In the genomic region with DNA sequence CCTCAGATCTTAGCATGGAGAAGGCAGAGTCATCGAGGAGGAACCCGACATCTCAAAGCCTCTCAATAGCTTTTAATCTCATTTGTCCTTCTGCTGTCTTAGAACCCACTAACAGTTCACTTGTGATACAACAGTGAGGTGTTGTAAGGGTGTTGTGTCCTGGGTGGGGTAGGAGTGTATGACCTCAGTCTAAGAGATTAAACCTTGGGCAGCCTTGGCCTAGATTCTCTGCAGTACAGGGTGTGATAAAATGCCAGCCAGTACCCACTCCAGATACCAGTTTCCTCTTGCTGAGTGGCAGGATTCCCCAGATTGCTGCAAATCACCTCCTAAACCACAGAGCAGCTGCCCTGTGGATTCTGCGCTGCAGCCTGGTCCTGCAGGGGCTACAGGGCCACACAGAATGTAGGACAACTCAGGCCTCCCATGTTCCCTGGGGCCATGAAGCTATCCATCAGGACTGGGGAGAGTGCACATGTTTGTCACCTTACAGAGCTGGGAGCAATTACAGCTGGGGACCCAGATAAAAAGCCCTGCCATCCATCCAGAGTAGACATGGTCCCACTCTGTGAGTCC, we compare ENCODE assay signal across 19 mouse cellular contexts.
DNase-seq lines count a peak whose midpoint lies in the region; TF ChIP-seq lines count a peak whose summit lies in the region.
"Had no signal": no experiment of that assay in that cellular context is flagged by ENCODE, and none has a peak within 500 bp of the region (broad histone marks: within the 10 kb centered on the region; RNA-seq: fewer than 3 reads in every experiment).

No protein-coding gene starts in this region.

- peak; percentile 43 for DNase-seq in adrenal gland, adult 2 months
- no peak for DNase-seq in adrenal gland, postnatal 25 days
- peak; percentile 37 for DNase-seq in lung, postnatal 25 days (ENCODE audit: low spot score)
- DNase-seq in lung, postnatal 10 days, result no peak
- DNase-seq in adrenal gland, adult 8-10 months, result peak; percentile 18
- peak; percentile 17 to 32 for DNase-seq in adrenal gland, postnatal 36 days
- DNase-seq in gastrocnemius, adult 2 months, result no peak
- DNase-seq: cerebellum, adult 11 months; cerebellum, adult 8-10 months; cerebellum, postnatal 14 days; embryo, embryonic 11 days; gastrocnemius, postnatal 36 days; heart, adult 18-20 months; heart, postnatal 36 days had no signal

- H3K4me3 ChIP-seq in gastrocnemius, adult 2 months, result no peak overlapping the region
- H3K4me3 ChIP-seq: embryonic facial prominence, embryonic 15.5 days; erythroblast, embryonic 14.5 days; forebrain, embryonic 10.5 days; heart, embryonic 15.5 days; hindbrain, embryonic 15.5 days had no signal

- intact Hi-C loops in gastrocnemius, adult 2 months (cut with DNase I), result no loop called here

- no peak overlapping the region for H3K27ac ChIP-seq in gastrocnemius, adult 2 months
- H3K27ac ChIP-seq: embryonic facial prominence, embryonic 15.5 days; forebrain, embryonic 10.5 days; heart, embryonic 15.5 days; hindbrain, embryonic 15.5 days had no signal

- no peak for TF ChIP-seq CTCF in gastrocnemius, adult 2 months (IDR thresholded peaks at IDR 0.05)

Comparison
In these comparisons a context has a peak if more than half of its experiments do, and no peak if none do; other contexts are left out.
1. DNase-seq: peak in adrenal gland, adult 2 months (single experiment), lung, postnatal 25 days (single experiment), adrenal gland, adult 8-10 months (single experiment) and adrenal gland, postnatal 36 days (2 of 2); none in adrenal gland, postnatal 25 days (single experiment), lung, postnatal 10 days (single experiment) and gastrocnemius, adult 2 months (single experiment).